Mouse (Mus musculus): ENCODE measurements around the gene Gm11172. TPM values are rescaled to one million over a fixed set of nuclear protein-coding genes. Genes with fewer than 3 reads are reported as not detected.
A peak's percentile ranks its signal among the peaks of the same experiment; 100 is the strongest.

The Gm11172 gene
- polyA plus RNA-seq, 1 experiment from 2014 or later, result not detected

DNA sequence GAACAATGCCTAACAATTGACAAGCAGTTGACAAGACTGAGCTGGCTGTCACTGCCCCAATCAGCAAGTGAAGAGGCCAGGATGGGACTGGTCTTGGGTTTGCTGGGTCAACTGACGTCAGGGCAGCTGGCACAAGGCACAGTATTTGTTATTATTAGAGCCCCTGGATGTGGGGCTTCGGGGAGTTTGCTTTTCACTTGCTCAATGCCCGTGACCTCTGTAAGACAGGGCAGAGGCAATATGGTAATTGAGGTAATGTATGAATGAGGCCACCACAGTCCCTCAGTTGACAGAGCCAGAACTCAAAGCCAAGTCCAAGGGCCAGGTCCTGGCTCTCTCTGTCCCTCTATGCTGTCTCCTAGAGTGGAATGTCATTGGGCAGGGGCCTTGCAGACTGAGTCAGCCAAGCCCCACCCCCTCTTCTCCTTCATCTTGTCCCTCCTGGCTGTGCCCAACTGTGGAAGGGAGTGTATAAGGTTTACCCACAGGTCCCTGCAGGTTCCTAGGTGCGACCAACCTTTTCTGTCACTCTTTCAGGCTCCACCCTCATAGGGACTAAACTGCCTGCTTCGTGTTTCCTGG lies 35.0 kb upstream of the Gm11172 start:
- no peak overlapping the region for H3K4me3 ChIP-seq (replicated peaks)
- no peak overlapping the region for H3K4me2 ChIP-seq
- ATAC-seq (ENCODE audit: low FRiP score), result no peak
- 66% methylated on average over 5 of the region's 5 CpGs for WGBS
- H3K36me3 ChIP-seq (replicated peaks), result no peaks in the 10 kb centered on the region
- H3K27me3 ChIP-seq, result peaks cover 7% of the 10 kb centered on the region
- H3K27ac ChIP-seq, result no peak overlapping the region
- H3K9me3 ChIP-seq, result no peaks in the 10 kb centered on the region
- no peak overlapping the region for H3K9ac ChIP-seq
- H3K4me1 ChIP-seq, result peaks cover 10% of the 10 kb centered on the region

DNA sequence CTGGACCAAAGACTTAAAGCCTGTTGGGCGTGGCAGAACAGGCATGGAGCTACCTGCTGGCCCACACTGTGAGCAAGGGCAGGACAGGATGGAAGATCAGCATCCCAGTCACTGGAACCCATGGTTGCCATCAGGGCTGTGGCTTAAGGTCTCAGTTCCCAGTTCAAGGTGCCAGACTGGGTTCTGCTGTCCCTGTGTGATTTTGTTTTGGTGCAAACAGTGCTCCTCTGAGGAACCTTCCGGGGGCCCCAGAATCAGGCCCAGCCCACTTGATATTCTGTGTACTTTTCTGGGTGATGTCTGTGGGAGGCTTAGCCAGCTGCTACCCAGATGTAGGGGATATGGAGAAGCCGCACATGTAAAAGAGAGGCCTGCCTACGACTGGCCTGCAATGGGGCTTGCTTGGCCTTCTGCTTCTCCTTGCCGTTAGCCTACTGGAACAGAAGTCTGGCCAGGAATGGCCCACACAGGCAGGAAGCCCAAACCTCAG lies 32.0 kb upstream of the Gm11172 start:
- Histone ChIP-seq H3K9me3 (no peaks in the 10 kb centered on the region), H3K27ac (no peak overlapping the region), H3K4me2 (no peak overlapping the region), H3K9ac (no peak overlapping the region), H3K36me3 (replicated peaks) (no peaks in the 10 kb centered on the region), H3K4me1 (peaks cover 21% of the 10 kb centered on the region), H3K4me3 (replicated peaks) (no peak overlapping the region), H3K27me3 (peaks cover 30% of the 10 kb centered on the region)
- ATAC-seq (ENCODE audit: low FRiP score), result no peak
- WGBS, result 86% methylated on average over 5 of the region's 5 CpGs

DNA sequence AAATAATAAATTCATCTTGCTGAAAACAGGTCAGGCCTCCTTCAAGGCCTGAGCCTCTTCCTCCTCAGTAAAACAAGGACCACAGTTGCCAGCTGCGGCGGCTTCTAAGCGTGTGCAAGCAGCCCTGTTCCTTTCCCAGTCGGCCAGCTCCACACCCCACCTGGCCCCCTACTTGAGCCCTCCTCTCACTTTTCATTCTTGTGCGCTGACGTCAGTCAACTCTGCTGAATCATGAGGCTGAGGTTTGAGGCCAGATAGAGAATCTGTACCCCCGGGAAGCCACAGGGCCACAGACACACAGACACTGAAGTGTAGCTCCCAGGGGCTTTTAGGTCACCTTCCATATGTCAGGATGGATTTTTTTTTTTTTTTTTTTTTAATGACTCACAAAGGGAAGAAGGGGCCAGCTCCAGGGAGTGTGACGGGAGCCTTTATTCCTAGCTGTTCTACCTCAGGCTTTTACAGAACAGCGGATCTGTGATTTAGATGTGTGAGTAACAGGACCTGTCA lies 30.8 kb upstream of the Gm11172 start:
- no peak overlapping the region for H3K27ac ChIP-seq
- H3K4me3 ChIP-seq (replicated peaks), result no peak overlapping the region
- WGBS, result 39% methylated on average over 9 of the region's 9 CpGs
- no peak overlapping the region for H3K9ac ChIP-seq
- peaks cover 25% of the 10 kb centered on the region for H3K4me1 ChIP-seq
- no peaks in the 10 kb centered on the region for H3K9me3 ChIP-seq
- ATAC-seq (ENCODE audit: low FRiP score), result no peak
- peaks cover 30% of the 10 kb centered on the region for H3K27me3 ChIP-seq
- H3K4me2 ChIP-seq, result no peak overlapping the region
- H3K36me3 ChIP-seq (replicated peaks), result no peaks in the 10 kb centered on the region

DNA sequence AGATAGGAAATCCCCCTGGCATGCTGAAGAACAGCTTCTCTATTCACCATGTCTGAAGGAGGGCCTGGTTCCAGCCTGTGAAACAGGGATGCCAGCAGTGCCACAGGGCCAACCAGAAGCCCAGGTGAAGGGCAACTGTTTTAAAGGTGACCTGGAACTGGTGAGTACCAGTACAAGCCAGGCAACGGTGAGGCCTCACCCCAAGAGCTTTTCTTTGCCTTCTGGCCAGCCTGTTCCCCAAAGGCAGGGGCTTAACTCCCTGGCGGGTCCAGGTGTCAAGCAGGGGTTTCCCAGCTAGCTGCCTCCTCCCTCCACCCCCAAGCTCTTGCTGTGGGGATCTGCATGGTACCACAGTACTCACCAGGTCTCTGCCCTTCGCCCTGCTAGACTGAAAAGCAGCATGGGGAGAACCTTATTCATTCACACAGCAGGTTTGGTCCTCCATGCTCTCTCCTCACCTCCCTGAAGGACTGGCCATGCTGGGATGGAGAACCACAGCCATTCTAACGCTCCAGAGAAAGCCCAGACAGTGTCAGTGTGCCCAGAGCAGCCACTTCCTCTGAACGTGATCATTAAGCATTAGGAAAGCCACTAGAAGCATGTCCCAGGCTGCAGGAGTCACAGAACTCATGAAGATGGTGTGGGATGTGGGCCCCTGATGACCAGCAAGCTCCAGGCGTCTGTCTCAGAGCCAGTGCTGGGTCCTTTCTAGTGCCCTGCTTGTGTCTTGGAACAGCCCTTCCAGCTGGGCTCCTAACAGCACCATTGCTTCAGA lies 30.2 kb upstream of the Gm11172 start:
- H3K36me3 ChIP-seq (replicated peaks), result no peaks in the 10 kb centered on the region
- H3K4me3 ChIP-seq (replicated peaks), result no peak overlapping the region
- H3K4me1 ChIP-seq, result peaks cover 25% of the 10 kb centered on the region
- no peak overlapping the region for H3K4me2 ChIP-seq
- H3K27me3 ChIP-seq, result peaks cover 30% of the 10 kb centered on the region
- ATAC-seq (ENCODE audit: low FRiP score), result no peak
- WGBS, result 39% methylated on average over 6 of the region's 6 CpGs
- H3K9ac ChIP-seq, result peak overlapping the region; percentile 5; the same call in 1 of the 2 replicates
- H3K27ac ChIP-seq, result no peak overlapping the region
- no peaks in the 10 kb centered on the region for H3K9me3 ChIP-seq

DNA sequence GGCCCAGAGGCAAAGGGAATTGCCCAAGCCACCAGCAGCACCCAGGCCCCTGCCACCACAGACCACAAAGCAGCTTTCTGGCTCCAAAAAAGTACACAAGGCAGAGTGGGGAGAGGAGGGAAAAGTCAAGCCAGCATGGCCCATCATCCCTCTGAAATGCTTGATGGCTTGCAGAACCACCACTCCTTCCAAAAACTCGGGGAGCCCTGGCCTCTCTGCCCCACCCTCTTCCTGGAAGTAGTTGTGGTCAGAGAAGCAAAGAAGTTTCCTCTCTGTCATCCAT lies 29.6 kb upstream of the Gm11172 start:
- no peak for ATAC-seq (ENCODE audit: low FRiP score)
- H3K27ac ChIP-seq, result no peak overlapping the region
- H3K9me3 ChIP-seq, result no peaks in the 10 kb centered on the region
- H3K9ac ChIP-seq, result no peak overlapping the region
- H3K4me2 ChIP-seq, result no peak overlapping the region
- H3K36me3 ChIP-seq (replicated peaks), result no peaks in the 10 kb centered on the region
- peaks cover 30% of the 10 kb centered on the region for H3K27me3 ChIP-seq
- 61% methylated on average over 1 of the region's 1 CpGs for WGBS
- H3K4me3 ChIP-seq (replicated peaks), result no peak overlapping the region
- H3K4me1 ChIP-seq, result peaks cover 25% of the 10 kb centered on the region

DNA sequence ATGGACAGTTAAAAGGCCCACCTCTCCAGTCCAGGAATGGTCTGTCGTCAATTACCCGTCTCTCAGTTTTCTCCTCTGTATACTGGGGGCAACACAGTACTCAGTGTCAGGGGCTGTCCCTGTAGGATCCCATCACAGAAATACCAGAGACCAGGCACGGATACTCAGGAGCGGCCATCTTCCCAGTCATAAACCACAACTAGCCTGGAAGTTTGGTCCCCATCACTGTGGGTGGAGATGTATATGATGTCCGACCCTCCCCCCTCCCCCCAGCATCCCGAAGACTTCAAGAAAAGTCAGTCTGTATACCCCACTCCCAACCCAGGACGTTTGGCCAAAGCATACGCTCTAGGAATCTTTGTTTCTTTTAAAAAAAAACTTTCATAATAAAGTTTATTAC lies 29.3 kb upstream of the Gm11172 start:
- Histone ChIP-seq H3K4me1 (peaks cover 26% of the 10 kb centered on the region), H3K4me3 (replicated peaks) (no peak overlapping the region)

DNA sequence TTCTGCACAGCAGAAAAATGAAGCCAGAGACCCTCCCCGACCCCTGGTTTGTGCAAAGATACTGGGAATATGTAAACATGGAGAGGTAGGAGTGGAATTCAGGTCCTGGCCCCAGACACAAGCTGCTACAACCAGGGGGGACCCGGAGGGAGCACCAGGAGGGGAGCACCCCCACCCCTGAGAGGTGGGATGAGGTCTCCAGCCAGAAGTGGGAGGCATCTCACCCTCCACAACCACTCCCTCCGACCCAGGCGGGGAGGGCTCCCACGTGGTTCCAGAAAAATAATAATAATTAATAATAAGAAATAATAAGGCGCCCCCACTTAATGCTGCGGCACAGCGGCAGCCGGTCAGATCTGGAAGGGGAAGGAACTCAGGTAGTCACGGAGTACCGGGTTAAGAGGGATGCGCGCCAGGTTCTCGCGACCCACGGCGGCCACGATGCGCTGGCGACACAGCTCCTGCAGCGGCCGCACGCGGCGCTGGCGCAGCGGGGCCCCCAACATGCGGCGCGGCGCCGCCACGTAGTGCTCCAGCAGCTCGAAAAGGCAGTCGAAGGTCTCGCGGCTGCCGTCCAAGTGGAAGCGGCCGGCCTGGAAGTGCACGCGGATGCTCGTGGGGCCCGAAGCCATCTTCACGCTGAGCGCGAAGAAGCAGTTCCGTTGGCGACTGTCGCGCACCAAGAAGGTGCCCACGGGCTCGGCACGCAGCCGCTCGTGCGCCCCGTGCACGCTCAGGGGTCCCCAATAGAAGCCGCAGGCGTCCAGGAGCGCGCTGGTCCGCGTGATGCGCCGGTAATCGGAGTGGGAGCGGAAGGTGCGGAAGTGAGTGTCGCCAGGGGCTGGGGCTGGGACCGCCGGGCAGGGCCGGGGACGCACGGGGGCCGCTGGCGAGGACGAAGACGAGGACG lies 28.6 kb upstream of the Gm11172 start:
- H3K4me3 ChIP-seq (replicated peaks), result peak overlapping the region; percentile 70
- peak overlapping the region; percentile 82 for H3K4me2 ChIP-seq
- peaks cover 30% of the 10 kb centered on the region for H3K4me1 ChIP-seq
- H3K9me3 ChIP-seq, result no peaks in the 10 kb centered on the region
- H3K9ac ChIP-seq, result peak overlapping the region; percentile 65
- no peaks in the 10 kb centered on the region for H3K36me3 ChIP-seq (replicated peaks)
- peaks cover 30% of the 10 kb centered on the region for H3K27me3 ChIP-seq
- no peak overlapping the region for H3K27ac ChIP-seq
- WGBS, result 3% methylated on average over 79 of the region's 81 CpGs
- ATAC-seq (ENCODE audit: low FRiP score), result peak; percentile 7; the same call in 1 of the 2 replicates

More for the DNA sequence above, 29.3 kb upstream of the Gm11172 start:
- H3K27me3 ChIP-seq, result peaks cover 30% of the 10 kb centered on the region
- ATAC-seq (ENCODE audit: low FRiP score), result no peak
- no peak overlapping the region for H3K9ac ChIP-seq
- H3K9me3 ChIP-seq, result no peaks in the 10 kb centered on the region
- no peaks in the 10 kb centered on the region for H3K36me3 ChIP-seq (replicated peaks)
- WGBS, result 71% methylated on average over 8 of the region's 8 CpGs
- H3K4me2 ChIP-seq, result no peak overlapping the region
- H3K27ac ChIP-seq, result no peak overlapping the region

DNA sequence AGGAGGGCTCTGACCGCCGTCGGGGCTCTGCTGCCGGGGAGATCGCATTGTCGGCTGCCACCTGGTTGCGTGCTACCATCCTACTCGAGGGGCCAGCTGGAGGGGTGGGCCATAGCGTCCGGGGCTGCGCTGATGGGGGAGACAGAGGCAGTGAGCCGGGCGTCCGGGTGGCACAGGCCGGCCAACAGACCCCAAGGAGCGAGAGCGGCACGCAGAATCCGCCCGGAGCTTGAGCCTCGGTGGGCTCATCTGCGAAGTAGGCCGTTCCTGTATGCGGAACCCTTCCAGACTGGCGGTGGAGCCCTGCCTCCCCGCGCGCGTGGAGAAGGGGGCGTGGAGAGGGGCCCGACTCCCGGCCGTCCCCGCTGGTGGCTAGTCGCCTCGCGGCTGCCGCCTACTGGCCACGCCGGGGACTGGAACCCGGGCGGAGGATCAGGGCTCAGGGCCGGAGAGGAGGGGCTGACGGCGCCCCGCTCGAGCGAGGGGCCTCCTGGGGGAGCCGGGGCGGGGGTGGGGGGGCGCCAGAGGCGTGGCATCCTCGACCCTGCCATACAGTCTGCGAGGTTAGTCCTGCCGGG lies 27.8 kb upstream of the Gm11172 start:
- Histone ChIP-seq H3K4me2 (peak overlapping the region; percentile 82), H3K36me3 (replicated peaks) (no peaks in the 10 kb centered on the region), H3K4me1 (peaks cover 30% of the 10 kb centered on the region)

DNA sequence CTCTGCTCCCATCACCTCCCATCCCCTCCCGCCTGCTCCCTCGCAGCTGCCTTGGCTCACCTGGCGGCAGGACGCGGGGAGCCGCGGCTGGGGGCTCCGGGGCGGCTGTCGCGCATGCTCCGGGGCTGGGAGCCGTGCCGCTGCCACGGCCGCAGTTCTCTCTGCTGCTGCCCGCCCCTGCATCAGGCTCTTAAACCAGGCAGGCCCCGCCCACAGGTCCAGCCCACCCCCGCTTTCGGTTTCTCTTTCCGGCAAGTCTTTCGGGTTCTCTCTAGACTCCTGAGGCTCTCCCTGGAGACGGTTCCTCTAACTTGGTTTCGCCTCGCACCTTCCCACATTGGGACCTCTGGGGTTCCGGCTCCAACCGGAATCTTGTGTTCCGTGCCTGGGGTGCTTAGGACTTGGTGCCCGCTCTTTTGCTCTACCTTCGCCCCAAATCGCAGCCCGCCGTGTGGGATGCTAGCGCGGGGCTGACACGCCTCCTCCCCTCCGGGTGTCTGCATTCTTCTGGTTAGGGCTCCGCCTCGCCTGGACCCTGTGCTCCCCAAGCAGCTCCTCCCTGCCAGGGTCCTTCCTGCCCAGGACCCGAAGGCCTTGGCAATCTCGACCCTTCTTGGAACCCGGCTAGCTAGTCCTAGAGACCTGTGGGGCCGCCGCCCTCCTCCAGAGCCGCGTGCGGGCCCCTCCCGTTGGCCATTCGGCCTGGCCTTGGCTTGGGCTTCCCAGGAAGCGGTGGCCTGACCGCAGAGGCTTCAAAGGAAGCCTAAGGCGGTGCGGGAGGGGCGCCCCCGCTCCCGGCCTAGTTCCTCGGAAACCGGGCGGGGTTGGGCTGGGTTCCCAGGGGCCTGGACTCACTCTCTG lies 27.1 kb upstream of the Gm11172 start, which contains the start of gene Socs1:
Socs1 (minus strand) TSS at position 166 of the 861 bp plus-strand sequence.
- peaks cover 30% of the 10 kb centered on the region for H3K27me3 ChIP-seq
- peak within 1 kb of the TSS; percentile 82 for H3K4me2 ChIP-seq
- peak within 1 kb of the TSS; percentile 76 for H3K27ac ChIP-seq
- H3K36me3 ChIP-seq (replicated peaks), result no peaks in the 10 kb centered on the region
- H3K9ac ChIP-seq, result peak within 1 kb of the TSS; percentile 65
- H3K9me3 ChIP-seq, result no peaks in the 10 kb centered on the region
- under 1% methylated on average over 58 of the region's 59 CpGs for WGBS
- peak within 1 kb of the TSS; percentile 70 for H3K4me3 ChIP-seq (replicated peaks)
- peak; percentile 88 for ATAC-seq (ENCODE audit: low FRiP score)
- H3K4me1 ChIP-seq, result peaks cover 30% of the 10 kb centered on the region

More for the DNA sequence above, 27.8 kb upstream of the Gm11172 start:
- ATAC-seq (ENCODE audit: low FRiP score), result peak; percentile 78
- peak overlapping the region; percentile 70 for H3K4me3 ChIP-seq (replicated peaks)
- H3K27me3 ChIP-seq, result peaks cover 30% of the 10 kb centered on the region
- no peaks in the 10 kb centered on the region for H3K9me3 ChIP-seq
- H3K9ac ChIP-seq, result peak overlapping the region; percentile 65
- under 1% methylated on average over 39 of the region's 55 CpGs for WGBS
- H3K27ac ChIP-seq, result peak overlapping the region; percentile 76

DNA sequence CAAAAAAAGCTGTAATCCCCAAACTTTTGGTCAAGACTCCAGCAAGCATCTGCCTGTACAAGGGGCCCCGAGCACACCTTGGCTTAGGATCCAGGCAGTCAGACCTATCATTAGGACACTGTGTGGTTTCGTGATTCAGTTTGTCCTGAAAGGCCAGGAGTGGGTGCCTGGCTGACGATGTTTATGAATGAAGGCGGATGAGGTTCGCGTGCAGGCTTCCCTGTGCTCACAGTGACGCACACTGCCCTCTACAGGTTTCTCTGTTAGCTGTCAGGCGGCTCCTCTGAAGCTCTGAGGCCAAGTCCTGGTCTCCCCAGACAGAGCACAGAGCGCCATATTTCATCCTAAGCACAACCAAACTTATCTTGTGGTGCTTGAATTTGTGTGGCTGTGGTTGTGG lies 26.4 kb upstream of the Gm11172 start:
- Histone ChIP-seq H3K27me3 (peaks cover 30% of the 10 kb centered on the region), H3K4me2 (peak overlapping the region; percentile 82), H3K4me3 (replicated peaks) (peak overlapping the region; percentile 70), H3K4me1 (peaks cover 30% of the 10 kb centered on the region), H3K27ac (peak overlapping the region; percentile 76), H3K9ac (peak overlapping the region; percentile 65), H3K9me3 (no peaks in the 10 kb centered on the region), H3K36me3 (replicated peaks) (no peaks in the 10 kb centered on the region)
- ATAC-seq (ENCODE audit: low FRiP score), result peak; percentile 51
- WGBS, result 1% methylated on average over 9 of the region's 9 CpGs
